Mouse (Mus musculus): ENCODE measurements around the gene Syt15.

Syt15 gene

GRCm38 (mm10) chr14:34219295-34219694 lies at the start of gene Syt15:
TSS of gene Syt15 (plus strand) at chr14:34219595.
- DNase-seq: no peak

DNA sequence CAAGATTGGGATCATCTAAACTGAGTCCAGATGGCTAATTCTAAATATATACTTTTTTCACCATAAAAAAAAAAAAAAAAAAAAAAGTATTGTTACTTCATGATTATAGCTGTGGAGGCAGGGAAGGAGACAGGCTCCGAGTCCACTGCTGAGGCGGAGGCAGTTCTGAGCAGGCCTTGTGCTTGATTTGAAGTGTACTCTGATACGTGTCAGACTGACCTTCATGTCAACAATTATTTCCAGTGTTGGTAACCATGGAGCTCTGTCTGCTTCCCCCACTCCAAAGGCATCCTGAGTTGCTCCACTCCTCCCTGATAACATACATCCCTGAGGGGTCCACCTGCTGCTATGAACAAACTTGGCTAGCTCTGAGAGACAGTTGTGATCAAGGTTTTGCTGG lies 48.3 kb upstream of the Syt15 start:
- DNase-seq: no peak

DNA sequence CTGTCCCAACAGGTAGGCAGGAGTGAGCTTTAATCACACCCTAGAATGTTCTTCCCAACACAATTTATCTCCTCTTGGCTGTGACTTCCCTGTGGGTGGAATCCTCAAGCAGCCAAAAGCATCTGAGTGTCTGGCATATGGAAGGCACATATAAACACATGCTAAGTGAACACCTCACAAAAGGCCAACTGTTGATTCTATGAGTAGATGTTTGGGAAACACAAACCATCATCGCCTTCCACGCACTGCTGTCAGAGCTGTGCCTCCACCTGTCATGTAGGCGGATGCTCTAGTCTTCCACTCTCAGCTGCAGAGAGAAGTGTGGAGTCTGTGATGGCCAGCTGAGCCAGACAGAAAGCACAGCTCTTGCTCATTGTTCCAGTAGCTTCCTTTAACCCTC lies 40.0 kb upstream of the Syt15 start:
- no peak for DNase-seq

- DNase-seq: no peak
Observed at GRCm38 (mm10) chr14:34183101-34183500, 36.3 kb upstream of the Syt15 start.

DNA sequence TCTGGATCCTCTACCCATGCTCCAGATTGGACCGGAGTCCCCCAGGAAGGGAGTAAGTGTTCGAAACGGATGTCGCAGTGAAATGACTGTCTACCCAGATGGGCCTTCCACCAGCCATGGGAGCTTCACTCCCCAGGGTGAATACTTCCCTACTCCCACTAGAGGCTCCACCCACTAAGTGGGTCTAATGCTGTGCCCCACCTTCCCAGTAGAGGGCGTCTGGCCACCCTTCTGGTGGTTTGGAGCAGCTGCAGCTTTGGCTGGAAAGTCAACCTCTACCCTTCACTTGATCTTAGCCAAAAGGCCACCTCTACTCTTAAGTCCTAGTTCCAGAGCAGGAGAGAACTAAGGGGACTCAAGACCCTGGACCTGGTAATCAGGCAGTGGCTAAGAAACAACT lies 30.8 kb upstream of the Syt15 start:
- DNase-seq: peak; percentile 78 to 82

DNA sequence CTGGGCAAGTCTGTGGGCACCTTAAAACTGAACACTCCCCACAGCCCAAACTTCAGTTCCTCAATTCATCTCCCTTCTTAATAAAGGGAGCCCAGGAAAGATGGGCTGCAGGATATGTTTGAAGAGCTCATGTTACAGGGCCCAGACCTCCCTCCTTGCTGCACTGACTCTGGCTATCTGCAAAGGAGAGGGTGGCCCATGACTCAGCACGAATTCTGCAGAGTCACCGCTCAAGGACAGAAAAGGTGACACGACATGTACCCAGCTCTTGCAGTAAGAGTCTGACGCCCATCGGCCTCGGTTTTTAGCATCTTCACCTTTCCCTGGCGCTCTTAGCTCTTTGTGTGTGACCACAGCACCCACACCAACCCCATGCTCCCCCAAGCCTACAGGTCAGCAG lies 29.0 kb upstream of the Syt15 start:
- no peak for DNase-seq

DNA sequence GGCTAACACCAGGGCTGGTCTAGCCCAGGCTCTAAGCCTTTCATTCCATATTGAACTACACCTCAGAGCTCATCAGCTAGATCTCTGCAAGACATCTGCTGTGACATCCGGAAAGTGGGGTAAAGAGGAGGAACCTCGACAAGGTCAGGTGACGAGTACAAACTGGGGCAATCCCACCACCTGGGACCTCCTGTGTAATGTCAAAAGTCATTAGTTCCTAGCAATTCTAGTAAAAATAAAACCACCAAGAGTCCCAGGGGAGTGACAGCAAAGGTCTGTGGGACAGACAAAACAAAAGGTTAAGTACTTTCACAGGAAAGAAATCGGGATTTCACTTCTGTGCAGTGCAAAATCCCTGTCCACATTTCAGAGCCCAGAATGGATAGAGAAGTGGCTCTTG lies 25.5 kb upstream of the Syt15 start:
- DNase-seq: no peak

DNA sequence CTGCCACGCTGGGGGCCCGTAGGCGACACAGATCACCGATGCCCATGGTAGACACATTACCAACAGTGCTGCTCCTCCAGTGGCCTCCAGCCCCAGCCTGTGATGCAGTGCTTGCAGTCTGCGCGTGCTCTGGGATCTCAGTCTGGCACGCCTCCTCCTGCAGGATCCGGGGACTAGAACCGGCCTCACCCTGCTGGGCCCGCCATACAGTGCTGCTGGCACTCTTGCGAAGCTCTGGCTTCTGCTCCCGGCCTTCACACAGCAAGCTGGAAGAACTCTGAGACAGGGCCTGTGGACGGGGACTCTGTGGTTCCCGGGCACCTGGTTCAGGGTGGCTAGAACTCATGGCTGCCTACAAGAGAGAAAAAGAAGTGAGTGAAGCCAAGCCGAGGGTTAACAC lies 23.9 kb upstream of the Syt15 start:
- DNase-seq: no peak

- DNase-seq: no peak
Observed at GRCm38 (mm10) chr14:34196706-34197105, 22.7 kb upstream of the Syt15 start.

DNA sequence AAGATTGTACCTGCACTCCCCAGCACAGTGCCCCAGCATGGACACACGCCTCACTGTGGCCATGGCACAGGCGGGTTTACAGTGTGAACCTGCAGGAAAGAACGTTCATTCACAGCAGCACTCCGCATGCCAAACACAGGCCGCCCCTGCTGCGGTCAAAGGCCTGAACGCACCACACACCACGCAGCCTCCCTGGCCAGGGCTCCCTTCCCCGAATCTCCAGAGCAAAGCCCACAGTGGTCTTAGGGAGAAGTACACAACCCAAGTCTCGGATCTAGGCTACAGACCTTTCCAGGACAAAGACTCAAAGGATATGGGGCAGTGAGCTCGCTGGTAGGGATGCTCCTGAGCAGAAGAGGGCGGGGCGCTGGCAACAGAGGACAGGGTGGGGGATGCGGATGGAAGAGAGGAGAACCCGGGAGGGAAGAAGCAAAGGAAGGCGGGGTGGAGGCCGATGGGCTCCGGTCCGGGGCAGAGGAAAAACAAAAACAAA lies 18.6 kb upstream of the Syt15 start:
- peak; percentile 65 to 76 for DNase-seq

GRCm38 (mm10) chr14:34201231-34202035 lies 18.0 kb upstream of the Syt15 start, which contains the start of gene Gprin2:
TSS of gene Gprin2 (minus strand) at chr14:34201653.
- peak; percentile 73 to 79 for DNase-seq

DNA sequence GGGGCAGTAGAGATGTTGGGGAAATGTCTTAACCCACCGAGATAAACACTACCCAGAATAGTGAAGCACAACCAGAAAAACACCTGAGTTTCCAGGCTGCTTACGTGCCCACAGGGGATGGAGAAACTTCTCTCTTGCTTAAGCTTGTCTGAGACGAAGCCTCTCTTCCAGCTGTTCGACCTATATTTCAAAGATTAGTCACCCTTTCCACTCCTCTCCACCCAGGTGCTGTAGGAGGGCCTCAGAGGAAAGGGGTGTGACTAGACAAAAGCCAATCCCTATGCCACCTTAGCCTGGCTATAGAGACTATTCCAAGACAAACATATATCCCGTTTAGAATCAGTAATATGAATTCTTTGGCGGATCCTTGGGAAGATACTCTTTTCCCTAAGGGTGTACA lies 11.4 kb upstream of the Syt15 start:
- DNase-seq: no peak

- DNase-seq: peak; percentile 55 to 67
Observed at GRCm38 (mm10) chr14:34208651-34209050, 10.7 kb upstream of the Syt15 start.

GRCm38 (mm10) chr14:34209080-34209479 lies 10.3 kb upstream of the Syt15 start:
- DNase-seq: no peak

DNA sequence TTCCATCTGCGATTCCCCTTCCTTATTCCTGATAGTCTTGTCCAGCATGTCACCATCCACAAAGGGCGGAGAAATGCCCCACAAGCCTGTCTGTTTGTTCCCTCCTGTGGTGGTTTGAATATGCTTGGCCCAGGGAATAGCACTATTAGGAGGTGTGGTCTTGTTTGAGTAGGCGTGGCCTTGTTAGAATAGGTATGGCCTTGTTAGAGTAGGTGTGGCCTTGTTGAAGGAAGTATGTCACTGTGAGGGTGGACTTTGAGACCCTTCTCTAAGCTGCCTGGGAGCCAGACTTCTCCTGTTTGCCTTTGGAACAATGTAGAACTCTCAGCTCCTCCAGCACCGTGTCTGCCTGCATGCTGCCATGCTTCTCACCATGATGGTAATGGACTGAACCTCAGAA lies 9.5 kb upstream of the Syt15 start:
- DNase-seq: no peak

GRCm38 (mm10) chr14:34215451-34216127 lies 3.8 kb upstream of the Syt15 start:
- peak; percentile 57 to 74 for DNase-seq

- DNase-seq: peak in 1 of 2 experiments; percentile 29
Observed at GRCm38 (mm10) chr14:34219786-34220198, 397 bp downstream of the Syt15 start.

DNA sequence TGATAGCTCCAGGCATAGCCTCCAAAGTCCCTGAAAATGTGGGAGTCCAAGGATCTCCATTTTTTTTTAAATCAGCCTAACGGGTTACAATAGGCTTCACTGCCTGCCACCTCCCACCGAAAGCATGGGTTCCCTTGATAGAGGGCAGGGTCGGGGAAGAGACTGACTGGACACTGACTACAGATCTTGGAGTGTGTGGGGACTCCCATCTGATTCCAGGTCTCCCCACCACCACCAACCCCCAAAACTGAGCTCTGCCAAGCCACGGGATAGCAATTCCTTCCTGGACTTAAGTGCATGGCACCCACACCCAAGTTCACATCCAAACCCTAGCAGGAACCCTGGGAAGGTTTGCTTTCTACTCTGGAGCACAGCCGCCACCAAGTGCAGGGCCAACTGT lies 1.0 kb downstream of the Syt15 start:
- DNase-seq: no peak

DNA sequence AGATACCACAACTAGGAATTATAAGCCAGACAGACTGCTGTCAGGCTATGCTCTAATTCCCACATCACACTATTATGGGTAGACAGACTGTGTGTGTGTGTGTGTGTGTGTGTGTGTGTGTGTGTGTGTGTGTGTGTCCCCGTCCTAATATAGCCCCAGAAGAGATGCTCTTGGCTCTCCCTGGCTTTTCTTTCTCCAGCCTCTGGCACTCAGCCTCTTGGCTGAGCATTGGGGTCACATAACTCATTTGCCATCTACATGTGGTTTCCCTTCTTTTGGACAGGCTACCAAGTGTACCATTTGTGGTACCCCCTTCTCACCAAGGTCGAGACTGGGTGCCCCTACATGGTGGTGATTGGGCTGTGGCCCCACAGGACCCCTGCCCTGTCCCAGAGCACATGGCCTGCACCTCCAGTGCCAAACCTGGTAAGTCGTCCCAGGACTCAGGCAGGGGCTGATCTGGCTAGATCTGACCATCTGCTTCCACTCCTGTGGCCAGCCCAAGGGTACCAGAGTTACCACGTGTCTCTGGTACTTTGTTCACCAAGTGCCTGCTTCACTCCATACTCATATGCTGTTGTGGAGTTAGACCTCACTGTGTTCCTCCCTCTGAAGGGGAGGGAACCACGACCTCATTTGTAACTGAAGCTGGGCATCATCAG lies 2.2 kb downstream of the Syt15 start:
- DNase-seq: no peak

GRCm38 (mm10) chr14:34223362-34223898 lies 4.0 kb downstream of the Syt15 start:
- DNase-seq: no peak

DNA sequence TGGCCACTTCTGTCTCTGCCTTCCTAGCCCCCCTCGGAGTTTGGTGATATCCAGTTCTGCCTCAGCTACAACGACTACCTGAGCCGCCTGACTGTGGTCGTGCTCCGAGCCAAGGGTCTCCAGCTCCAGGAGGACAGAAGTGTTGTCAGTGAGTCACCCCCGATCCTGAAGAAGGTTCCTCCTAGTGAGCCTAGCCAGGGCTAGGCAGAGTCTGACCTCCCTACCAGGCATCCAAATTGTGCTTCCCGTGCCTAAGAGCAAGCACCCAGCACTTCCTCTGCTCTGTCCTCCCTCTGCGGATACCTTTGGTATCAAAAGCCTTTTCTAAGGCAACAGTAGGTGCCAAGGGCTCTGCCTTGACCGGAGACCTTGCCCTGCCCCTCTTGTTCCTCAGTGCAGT lies 6.6 kb downstream of the Syt15 start:
- no peak for DNase-seq

DNA sequence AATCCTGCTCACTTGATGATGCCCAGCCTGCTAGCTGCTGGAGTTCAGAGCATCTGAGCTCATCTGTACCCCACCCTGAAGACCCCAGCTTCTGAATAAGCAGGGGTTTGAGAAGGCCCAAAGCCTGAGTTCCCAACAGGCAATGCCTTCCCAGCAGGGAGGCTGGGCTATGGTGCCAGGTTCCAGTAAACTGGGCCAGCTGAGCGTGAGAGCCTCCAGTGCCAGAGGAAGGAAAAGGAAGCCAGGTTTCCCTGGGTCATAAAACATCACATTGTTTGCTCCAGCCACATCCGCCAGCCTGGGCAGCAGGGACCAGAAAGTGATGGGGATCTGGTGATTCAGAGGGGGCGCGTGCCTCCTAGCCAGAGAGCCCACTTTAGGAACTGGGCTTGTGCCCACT lies 7.2 kb downstream of the Syt15 start:
- DNase-seq: peak in 1 of 2 experiments; percentile 34

- no peak for DNase-seq
Observed at GRCm38 (mm10) chr14:34227981-34228380, 8.6 kb downstream of the Syt15 start.

All from kidney, postnatal 4 days (tissue).